Mouse (Mus musculus) stomach, embryonic 15.5 days (tissue): Measurements from ENCODE around the gene Vwa3b. TPM values are rescaled to one million over a fixed set of nuclear protein-coding genes. Genes with fewer than 3 reads are reported as not detected.
"Not testable (repeated sequence)": the region's sequence is repeated elsewhere in the genome, so short reads cannot be mapped to it uniquely, and the experiment has no call there.

Experiments
- ATAC-seq: fragments of 200-750 bp; cut with Nextera tagmentation; 2 replicates; pipeline ENCODE4 v1.8.0; 2017; ENCODE audit warnings: low read depth, moderate number of reproducible peaks, moderate TSS enrichment; ENCODE audit not compliant: insufficient read depth, low FRiP score
- H3K27ac ChIP-seq: fragments of 300-500 bp; sonication (generic); 2 replicates; pipeline ENCODE4 v1.5.1; 2015; ENCODE audit warnings: mild to moderate bottlenecking, inconsistent platforms
- H3K27me3 ChIP-seq: fragments of 300-500 bp; sonication (generic); replicated peaks from 2 replicates; pipeline ENCODE4 v1.6.1; 2015; ENCODE audit warnings: inconsistent platforms
- H3K36me3 ChIP-seq: fragments of 300-500 bp; sonication (generic); 2 replicates; pipeline ENCODE4 v1.6.1; 2015; ENCODE audit warnings: inconsistent platforms
- H3K4me1 ChIP-seq: fragments of 300-500 bp; sonication (generic); 2 replicates; pipeline ENCODE4 v1.6.1; 2015; ENCODE audit warnings: inconsistent platforms
- H3K4me2 ChIP-seq: fragments of 300-500 bp; sonication (generic); 2 replicates; pipeline ENCODE4 v1.6.1; 2015; ENCODE audit warnings: mild to moderate bottlenecking, inconsistent platforms
- H3K4me3 ChIP-seq: fragments of 300-500 bp; sonication (generic); replicated peaks from 2 replicates; pipeline ENCODE4 v1.5.1; 2015; ENCODE audit warnings: inconsistent platforms
- H3K9ac ChIP-seq: fragments of 300-500 bp; sonication (generic); 2 replicates; pipeline ENCODE4 v1.6.1; 2015; ENCODE audit warnings: inconsistent platforms
- H3K9me3 ChIP-seq: fragments of 300-500 bp; sonication (generic); 2 replicates; pipeline ENCODE4 v1.6.1; 2016; ENCODE audit warnings: inconsistent platforms
- WGBS: fragments of 180-500 bp; shearing (Covaris S2); methylation state at CpG from one replicate; pipeline ENCODE4 v1.1.7; 2015; 5-methylcytosine and 5-hydroxymethylcytosine counted together
- polyA plus RNA-seq: library from polyadenylated mRNA; unstranded; fragments of >200 nt; fragmentation: Nextera tagmentation; extraction: Ambion mirVana; gene quantifications from 2 replicates; pipeline ENCODE4 v1.2.1, GENCODE M21; 2015

The Vwa3b gene
- polyA plus RNA-seq, 1 experiment from 2014 or later: 1.3 TPM

GRCm38 (mm10) chr1:36995760-36996159 is 30.6 kb upstream of the Vwa3b start:
- Histone ChIP-seq H3K4me3 (no peak overlapping the region), H3K9me3 (no peaks in the 10 kb centered on the region), H3K9ac (no peak overlapping the region), H3K27ac (peak overlapping the region; percentile 26; the same call in 1 of the 2 replicates), H3K36me3 (no peaks in the 10 kb centered on the region), H3K4me1 (no peaks in the 10 kb centered on the region; the same call in 1 of the 2 replicates), H3K4me2 (no peak overlapping the region), H3K27me3 (no peaks in the 10 kb centered on the region)
- ATAC-seq: no peak
- 51% methylated on average over 6 of the region's 6 CpGs for WGBS

- ATAC-seq: peak; percentile 56; the same call in 1 of the 2 replicates
- Histone ChIP-seq H3K36me3 (no peaks in the 10 kb centered on the region), H3K9ac (no peak overlapping the region), H3K4me2 (no peak overlapping the region), H3K4me1 (no peaks in the 10 kb centered on the region; the same call in 1 of the 2 replicates), H3K27me3 (no peaks in the 10 kb centered on the region), H3K4me3 (no peak overlapping the region), H3K9me3 (no peaks in the 10 kb centered on the region), H3K27ac (peak overlapping the region; percentile 76)
- WGBS: 42% methylated on average over 6 of the region's 6 CpGs
Observed at GRCm38 (mm10) chr1:36996561-36997213, 29.7 kb upstream of the Vwa3b start.

- 71% methylated on average over 5 of the region's 5 CpGs for WGBS
- H3K27ac ChIP-seq: no peak overlapping the region
- H3K27me3 ChIP-seq: no peaks in the 10 kb centered on the region
- no peaks in the 10 kb centered on the region for H3K9me3 ChIP-seq
- H3K4me1 ChIP-seq: no peaks in the 10 kb centered on the region; the same call in 1 of the 2 replicates
- H3K4me2 ChIP-seq: no peak overlapping the region
- no peak overlapping the region for H3K4me3 ChIP-seq
- no peaks in the 10 kb centered on the region for H3K36me3 ChIP-seq
- no peak for ATAC-seq
- H3K9ac ChIP-seq: no peak overlapping the region
Observed at GRCm38 (mm10) chr1:37000307-37000706, 26.1 kb upstream of the Vwa3b start.

GRCm38 (mm10) chr1:37001636-37002315 is 24.6 kb upstream of the Vwa3b start:
- no peak overlapping the region for H3K4me3 ChIP-seq
- no peaks in the 10 kb centered on the region for H3K4me1 ChIP-seq
- H3K9ac ChIP-seq: no peak overlapping the region
- 43% methylated on average over 7 of the region's 7 CpGs for WGBS
- ATAC-seq: no peak
- no peaks in the 10 kb centered on the region for H3K9me3 ChIP-seq
- H3K36me3 ChIP-seq: no peaks in the 10 kb centered on the region
- H3K27me3 ChIP-seq: no peaks in the 10 kb centered on the region
- no peak overlapping the region for H3K27ac ChIP-seq
- H3K4me2 ChIP-seq: no peak overlapping the region

GRCm38 (mm10) chr1:37002316-37003008 is 23.9 kb upstream of the Vwa3b start:
- Histone ChIP-seq H3K27me3 (no peaks in the 10 kb centered on the region), H3K4me1 (no peaks in the 10 kb centered on the region), H3K36me3 (no peaks in the 10 kb centered on the region), H3K9me3 (no peaks in the 10 kb centered on the region), H3K27ac (no peak overlapping the region), H3K4me2 (no peak overlapping the region), H3K4me3 (no peak overlapping the region), H3K9ac (no peak overlapping the region)
- no peak for ATAC-seq
- WGBS: 53% methylated on average over 3 of the region's 3 CpGs

GRCm38 (mm10) chr1:37004533-37004932 is 21.9 kb upstream of the Vwa3b start:
- Histone ChIP-seq H3K36me3 (no peaks in the 10 kb centered on the region), H3K4me3 (no peak overlapping the region), H3K27ac (peak overlapping the region; percentile 4; the same call in 1 of the 2 replicates), H3K9me3 (no peaks in the 10 kb centered on the region), H3K4me1 (no peaks in the 10 kb centered on the region), H3K4me2 (no peak overlapping the region), H3K27me3 (no peaks in the 10 kb centered on the region), H3K9ac (no peak overlapping the region)
- 42% methylated on average over 8 of the region's 8 CpGs for WGBS
- ATAC-seq: no peak

- no peak for ATAC-seq
- H3K27me3 ChIP-seq: no peaks in the 10 kb centered on the region
- no peak overlapping the region for H3K9ac ChIP-seq
- H3K4me1 ChIP-seq: no peaks in the 10 kb centered on the region
- no peaks in the 10 kb centered on the region for H3K36me3 ChIP-seq
- H3K4me3 ChIP-seq: no peak overlapping the region
- no peaks in the 10 kb centered on the region for H3K9me3 ChIP-seq
- WGBS: 80% methylated on average over 5 of the region's 5 CpGs
- H3K27ac ChIP-seq: peak overlapping the region; percentile 4
- H3K4me2 ChIP-seq: no peak overlapping the region
Observed at GRCm38 (mm10) chr1:37005036-37005435, 21.4 kb upstream of the Vwa3b start.

- H3K9ac ChIP-seq, H3K4me3 ChIP-seq, H3K4me1 ChIP-seq, H3K27me3 ChIP-seq, ATAC-seq, H3K9me3 ChIP-seq, H3K27ac ChIP-seq, H3K4me2 ChIP-seq, H3K36me3 ChIP-seq: not testable (repeated sequence)
- 86% methylated on average over 11 of the region's 11 CpGs for WGBS
Observed at GRCm38 (mm10) chr1:37006529-37006928, 19.9 kb upstream of the Vwa3b start.

GRCm38 (mm10) chr1:37009880-37010279 is 16.5 kb upstream of the Vwa3b start:
- Histone ChIP-seq H3K27ac (no peak overlapping the region), H3K4me3 (no peak overlapping the region), H3K4me2 (no peak overlapping the region), H3K9me3 (no peaks in the 10 kb centered on the region), H3K36me3 (no peaks in the 10 kb centered on the region), H3K27me3 (no peaks in the 10 kb centered on the region), H3K4me1 (no peaks in the 10 kb centered on the region), H3K9ac (no peak overlapping the region)
- no peak for ATAC-seq
- WGBS: 77% methylated on average over 10 of the region's 10 CpGs

GRCm38 (mm10) chr1:37011626-37012209 is 14.7 kb upstream of the Vwa3b start:
- Histone ChIP-seq H3K4me2 (no peak overlapping the region), H3K27ac (no peak overlapping the region), H3K4me1 (no peaks in the 10 kb centered on the region), H3K36me3 (no peaks in the 10 kb centered on the region), H3K4me3 (no peak overlapping the region), H3K9me3 (no peaks in the 10 kb centered on the region), H3K9ac (no peak overlapping the region), H3K27me3 (no peaks in the 10 kb centered on the region)
- WGBS: 65% methylated on average over 3 of the region's 3 CpGs
- ATAC-seq: no peak

GRCm38 (mm10) chr1:37013006-37013405 is 13.4 kb upstream of the Vwa3b start:
- H3K27me3 ChIP-seq: no peaks in the 10 kb centered on the region
- no peak overlapping the region for H3K9ac ChIP-seq
- no peak overlapping the region for H3K4me2 ChIP-seq
- no peak overlapping the region for H3K27ac ChIP-seq
- no peak for ATAC-seq
- no peaks in the 10 kb centered on the region for H3K36me3 ChIP-seq
- no peak overlapping the region for H3K4me3 ChIP-seq
- no peaks in the 10 kb centered on the region for H3K9me3 ChIP-seq
- no peaks in the 10 kb centered on the region for H3K4me1 ChIP-seq
- WGBS: 87% methylated on average over 2 of the region's 2 CpGs

GRCm38 (mm10) chr1:37013687-37014086 is 12.7 kb upstream of the Vwa3b start:
- H3K36me3 ChIP-seq: no peaks in the 10 kb centered on the region
- no peaks in the 10 kb centered on the region for H3K9me3 ChIP-seq
- no peak overlapping the region for H3K9ac ChIP-seq
- H3K27ac ChIP-seq: no peak overlapping the region
- no peak overlapping the region for H3K4me2 ChIP-seq
- H3K27me3 ChIP-seq: no peaks in the 10 kb centered on the region
- ATAC-seq: no peak
- no peak overlapping the region for H3K4me3 ChIP-seq
- 35% methylated on average over 7 of the region's 7 CpGs for WGBS
- H3K4me1 ChIP-seq: no peaks in the 10 kb centered on the region
